Mouse (Mus musculus) bone marrow macrophage, adult 2 months (primary cell): ENCODE measurements around the gene Scg5.

Experiments
- CTCF ChIP-seq: IDR thresholded peaks from 2 replicates; pipeline ENCODE4 v1.5.1; 2012; ENCODE audit warnings: low read depth, mild to moderate bottlenecking, low read length, moderate library complexity
- POLR2A ChIP-seq: IDR thresholded peaks from 2 replicates; pipeline ENCODE4 v1.6.1; 2012; ENCODE audit warnings: mild to moderate bottlenecking, low read depth, low read length, borderline replicate concordance

DNA sequence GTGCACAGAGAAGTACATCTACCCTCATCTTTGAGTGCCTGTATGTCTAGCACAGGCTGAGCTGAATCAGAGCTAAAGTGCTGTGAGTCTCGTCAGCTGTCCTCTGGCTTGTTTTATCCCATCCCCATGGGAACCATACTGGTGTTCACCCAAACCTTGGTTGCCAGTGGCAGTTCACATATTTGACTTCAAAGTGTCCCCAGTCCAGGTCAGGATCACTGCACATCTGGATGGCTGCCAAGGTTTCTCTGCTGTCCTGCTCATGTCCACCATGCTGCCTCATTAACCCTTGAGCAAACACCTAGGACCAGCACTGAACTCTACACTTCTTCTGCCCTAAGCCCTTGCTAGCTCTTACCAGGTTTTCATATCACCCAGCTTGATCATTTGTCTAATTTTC, 63.0 kb downstream of the Scg5 start:
- TF ChIP-seq POLR2A = no peak
- no peak for TF ChIP-seq CTCF
